Mouse (Mus musculus): ENCODE measurements around the gene Agr2. TPM values are rescaled to one million over a fixed set of nuclear protein-coding genes. Genes with fewer than 3 reads are reported as not detected.

Gene Agr2
- polyA plus RNA-seq (2016; fragmentation: Nextera tagmentation; extraction: Ambion mirVana), result not detected in 2 replicates

DNA sequence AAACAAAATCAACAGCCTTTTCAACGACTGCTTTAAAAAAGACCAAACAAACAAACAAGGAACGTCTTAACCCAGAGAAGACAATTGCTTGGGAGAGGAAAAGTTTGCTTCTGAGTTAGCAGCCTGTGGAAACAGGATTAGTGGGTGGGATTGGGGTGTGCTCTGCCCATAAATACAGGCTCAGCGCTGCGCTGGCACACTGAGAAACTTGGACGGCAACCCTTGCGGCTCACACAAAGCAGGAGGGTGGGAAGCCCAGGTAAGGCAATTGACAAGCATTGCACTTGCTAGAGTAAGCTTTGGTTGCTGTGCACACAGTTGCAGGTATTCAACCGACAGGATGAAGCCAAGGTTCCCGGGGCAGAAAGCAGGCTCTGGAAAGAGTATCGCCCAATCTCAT is at the start of gene Agr2:
TSS of gene Agr2 (plus strand) at position 197 of the 400 bp plus-strand sequence.
- no peak within 1 kb of the TSS for H3K9ac ChIP-seq
- no peaks in the 10 kb centered on the region for H3K4me1 ChIP-seq
- H3K27ac ChIP-seq, result no peak within 1 kb of the TSS
- H3K36me3 ChIP-seq, result no peaks in the 10 kb centered on the region
- no peak for ATAC-seq
- WGBS (ENCODE audit: insufficient replicate concordance), result 60% methylated on average over 9 of the region's 9 CpGs
- H3K4me2 ChIP-seq, result no peak within 1 kb of the TSS
- H3K9me3 ChIP-seq (replicated peaks), result no peaks in the 10 kb centered on the region
- no peak within 1 kb of the TSS for H3K4me3 ChIP-seq
- no peaks in the 10 kb centered on the region for H3K27me3 ChIP-seq (replicated peaks)

DNA sequence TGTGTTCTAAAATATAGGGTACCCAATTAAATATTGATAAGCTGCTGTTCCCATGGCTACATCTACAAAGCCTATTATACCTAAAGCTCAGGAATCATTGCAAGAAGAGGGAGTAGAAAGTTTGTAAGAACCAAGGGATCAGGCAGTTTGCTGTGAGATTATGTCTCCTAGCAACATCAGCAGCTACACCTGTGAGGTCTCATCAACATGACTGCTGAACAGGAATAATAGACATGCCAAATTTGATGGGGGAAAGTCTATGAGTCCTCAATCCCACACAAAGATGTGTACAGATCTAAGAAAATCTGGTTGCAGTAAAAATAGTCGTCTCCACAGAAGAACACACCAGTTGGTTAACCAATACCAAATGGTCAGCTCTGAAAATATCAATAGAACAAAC is 41.0 kb upstream of the Agr2 start:
- Histone ChIP-seq H3K9me3 (replicated peaks) (no peaks in the 10 kb centered on the region), H3K36me3 (no peaks in the 10 kb centered on the region), H3K4me2 (no peak overlapping the region), H3K4me1 (no peaks in the 10 kb centered on the region), H3K27me3 (replicated peaks) (no peaks in the 10 kb centered on the region), H3K4me3 (no peak overlapping the region), H3K27ac (no peak overlapping the region), H3K9ac (no peak overlapping the region)
- ATAC-seq, result no peak
- 49% methylated on average over 1 of the region's 1 CpGs for WGBS (ENCODE audit: insufficient replicate concordance)

DNA sequence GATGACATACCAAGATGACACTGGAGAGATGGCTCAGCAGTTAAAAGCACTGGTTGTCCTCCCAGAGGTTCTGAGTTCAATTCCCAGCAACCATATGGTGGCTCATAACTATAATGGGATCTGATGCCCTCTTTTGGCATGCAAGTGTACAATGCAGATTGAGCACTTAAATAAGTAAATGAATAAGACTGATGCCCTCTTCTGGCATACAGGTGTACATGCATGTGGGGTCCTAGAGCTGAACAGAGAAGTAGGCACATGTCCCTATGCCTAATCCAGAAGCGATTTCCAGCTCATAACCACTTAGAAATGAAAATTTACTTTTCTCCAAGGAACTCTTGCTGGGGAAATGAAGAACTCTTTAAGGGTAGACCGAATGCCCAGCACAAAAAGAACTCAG is 35.5 kb upstream of the Agr2 start:
- Histone ChIP-seq H3K36me3 (no peaks in the 10 kb centered on the region), H3K27me3 (replicated peaks) (no peaks in the 10 kb centered on the region), H3K4me2 (no peak overlapping the region), H3K4me1 (no peaks in the 10 kb centered on the region), H3K27ac (no peak overlapping the region), H3K9me3 (replicated peaks) (no peaks in the 10 kb centered on the region), H3K9ac (no peak overlapping the region), H3K4me3 (no peak overlapping the region)
- ATAC-seq, result no peak
- WGBS (ENCODE audit: insufficient replicate concordance), result 42% methylated on average over 2 of the region's 2 CpGs

DNA sequence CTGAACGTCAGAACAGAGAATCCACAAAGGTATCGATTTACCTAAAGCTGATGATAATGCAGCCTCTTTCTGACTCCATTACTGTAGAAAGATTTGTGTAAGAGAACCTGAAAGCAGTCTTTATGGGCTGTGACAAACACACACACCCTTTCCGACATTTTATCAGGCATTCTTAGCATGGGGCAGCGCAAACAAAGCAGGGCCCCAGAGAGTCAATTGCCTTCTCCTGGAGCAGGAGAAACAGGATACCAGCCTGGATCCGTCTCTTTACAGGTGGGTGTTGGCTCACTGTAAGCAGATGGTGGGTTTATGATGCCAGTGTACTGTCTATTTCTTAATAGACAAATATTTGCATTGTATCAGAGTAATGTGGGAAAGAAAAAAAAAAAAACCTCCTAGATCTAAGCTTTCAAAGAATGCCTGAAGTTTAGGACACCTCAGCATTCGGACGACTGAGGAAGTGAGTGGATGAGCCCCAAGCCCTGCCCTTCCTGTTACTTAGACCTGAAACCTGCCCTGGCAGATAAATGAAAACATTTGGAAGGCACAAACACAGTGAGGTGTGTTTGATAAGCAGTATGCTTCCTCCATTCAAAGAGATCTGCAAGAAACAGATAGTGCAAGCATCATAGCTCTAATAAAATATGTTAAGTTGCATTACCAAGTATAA is 26.5 kb upstream of the Agr2 start:
- 31% methylated on average over 7 of the region's 7 CpGs for WGBS (ENCODE audit: insufficient replicate concordance)
- Histone ChIP-seq H3K4me1 (peaks cover 20% of the 10 kb centered on the region), H3K9ac (no peak overlapping the region), H3K4me3 (no peak overlapping the region), H3K27ac (no peak overlapping the region), H3K9me3 (replicated peaks) (no peaks in the 10 kb centered on the region), H3K27me3 (replicated peaks) (no peaks in the 10 kb centered on the region), H3K4me2 (peak overlapping the region; percentile 32), H3K36me3 (no peaks in the 10 kb centered on the region)
- ATAC-seq, result peak; percentile 83

DNA sequence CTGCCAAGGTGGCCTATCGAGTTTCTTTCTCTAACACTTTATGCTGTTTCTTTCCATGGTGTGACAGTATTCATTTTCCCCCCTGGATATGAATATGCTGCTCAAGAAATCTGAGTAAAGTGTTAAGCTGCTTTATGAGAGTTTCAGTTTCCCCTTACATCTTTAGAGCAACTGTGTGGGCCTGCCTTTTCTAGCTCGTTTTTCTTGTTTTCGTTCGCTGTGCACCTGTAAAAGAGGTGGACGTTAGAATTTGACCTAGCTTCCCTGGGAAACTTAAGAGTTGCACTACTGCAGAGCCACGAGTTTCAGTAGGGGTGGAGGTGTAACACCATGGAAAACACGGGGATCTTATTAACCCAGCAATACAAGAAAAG is 26.0 kb upstream of the Agr2 start:
- 55% methylated on average over 7 of the region's 7 CpGs for WGBS (ENCODE audit: insufficient replicate concordance)
- Histone ChIP-seq H3K4me2 (peak overlapping the region; percentile 32), H3K9ac (no peak overlapping the region), H3K36me3 (no peaks in the 10 kb centered on the region), H3K9me3 (replicated peaks) (no peaks in the 10 kb centered on the region), H3K27ac (no peak overlapping the region), H3K27me3 (replicated peaks) (no peaks in the 10 kb centered on the region), H3K4me3 (no peak overlapping the region), H3K4me1 (peaks cover 20% of the 10 kb centered on the region)
- no peak for ATAC-seq

DNA sequence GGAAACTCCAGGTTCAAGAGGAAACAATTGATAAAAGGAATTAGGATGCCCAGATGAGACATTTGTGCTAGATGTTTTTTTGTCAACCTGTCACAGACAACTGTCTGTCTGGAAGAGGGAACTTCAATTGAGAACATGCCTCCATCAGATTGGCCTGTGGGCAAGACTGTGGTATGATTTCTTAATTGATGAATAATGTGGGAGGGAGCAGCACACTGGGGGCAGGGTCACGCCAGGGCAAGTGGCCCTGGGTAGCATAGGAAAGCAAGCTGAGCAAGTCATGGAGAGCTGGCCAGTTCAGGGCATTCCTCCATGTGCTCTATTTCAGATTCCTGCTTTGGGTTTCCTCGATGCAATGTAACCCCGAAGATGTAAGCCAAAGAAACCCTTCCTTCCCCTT is 16.8 kb upstream of the Agr2 start:
- WGBS (ENCODE audit: insufficient replicate concordance), result 45% methylated on average over 3 of the region's 3 CpGs
- ATAC-seq, result no peak
- no peak overlapping the region for H3K9ac ChIP-seq
- no peaks in the 10 kb centered on the region for H3K9me3 ChIP-seq (replicated peaks)
- no peaks in the 10 kb centered on the region for H3K4me1 ChIP-seq
- no peak overlapping the region for H3K4me3 ChIP-seq
- H3K27ac ChIP-seq, result no peak overlapping the region
- no peak overlapping the region for H3K4me2 ChIP-seq
- no peaks in the 10 kb centered on the region for H3K36me3 ChIP-seq
- H3K27me3 ChIP-seq (replicated peaks), result no peaks in the 10 kb centered on the region

DNA sequence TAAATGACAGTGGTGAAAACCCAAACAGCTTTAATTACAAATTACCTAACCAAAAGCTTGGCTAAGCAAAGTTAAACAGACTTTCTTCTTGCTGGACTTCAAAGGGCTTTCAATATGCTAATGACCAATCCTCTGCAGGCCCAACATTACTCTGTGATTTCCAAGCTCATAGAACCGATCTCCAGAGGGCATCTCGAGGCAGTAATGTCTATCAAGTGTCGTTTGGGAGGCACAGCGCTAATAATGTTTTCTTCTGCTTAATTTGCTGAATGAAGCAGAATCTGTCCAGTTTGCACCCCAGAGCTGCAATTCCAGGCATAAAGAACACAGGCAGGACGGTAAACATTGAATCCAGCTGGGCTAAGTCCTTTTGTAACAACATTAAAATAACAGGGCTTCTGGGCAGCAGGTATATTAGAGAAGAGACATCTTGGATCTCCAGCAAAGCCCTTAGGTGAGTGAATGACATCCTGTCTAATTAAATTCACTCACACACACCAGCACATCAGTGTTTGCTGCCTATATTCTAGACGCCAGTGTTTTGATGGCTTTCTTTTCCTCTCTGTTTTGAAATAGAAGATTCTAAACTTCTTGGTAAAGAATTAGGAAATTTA is 15.0 kb upstream of the Agr2 start:
- no peak for ATAC-seq
- no peak overlapping the region for H3K27ac ChIP-seq
- 47% methylated on average over 6 of the region's 6 CpGs for WGBS (ENCODE audit: insufficient replicate concordance)
- no peak overlapping the region for H3K9ac ChIP-seq
- H3K4me3 ChIP-seq, result no peak overlapping the region
- H3K9me3 ChIP-seq (replicated peaks), result no peaks in the 10 kb centered on the region
- H3K27me3 ChIP-seq (replicated peaks), result no peaks in the 10 kb centered on the region
- no peaks in the 10 kb centered on the region for H3K36me3 ChIP-seq
- peaks cover 9% of the 10 kb centered on the region for H3K4me1 ChIP-seq
- no peak overlapping the region for H3K4me2 ChIP-seq

DNA sequence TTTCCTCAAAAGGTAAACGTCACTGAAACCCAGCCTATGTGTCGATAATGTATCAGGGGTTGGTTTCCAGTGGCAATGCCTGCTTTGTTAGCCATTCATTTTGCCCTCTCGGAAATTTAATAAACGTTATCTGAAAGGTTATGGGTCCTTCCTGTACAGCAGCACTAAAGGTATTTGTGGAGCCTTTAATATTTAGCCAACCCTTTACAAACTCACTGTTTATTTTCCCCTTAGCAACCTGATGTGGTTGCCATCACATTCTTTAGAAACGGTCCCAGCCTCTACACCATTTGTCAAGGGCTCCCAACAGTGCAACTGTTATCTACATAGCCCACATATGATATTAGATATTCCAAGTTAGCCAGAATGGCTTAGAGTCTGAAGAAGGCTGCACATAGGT is 13.1 kb upstream of the Agr2 start:
- no peaks in the 10 kb centered on the region for H3K27me3 ChIP-seq (replicated peaks)
- H3K9me3 ChIP-seq (replicated peaks), result no peaks in the 10 kb centered on the region
- peaks cover 9% of the 10 kb centered on the region for H3K4me1 ChIP-seq
- no peaks in the 10 kb centered on the region for H3K36me3 ChIP-seq
- no peak overlapping the region for H3K4me2 ChIP-seq
- WGBS (ENCODE audit: insufficient replicate concordance), result 64% methylated on average over 5 of the region's 5 CpGs
- ATAC-seq, result no peak
- H3K27ac ChIP-seq, result no peak overlapping the region
- no peak overlapping the region for H3K9ac ChIP-seq
- H3K4me3 ChIP-seq, result no peak overlapping the region

DNA sequence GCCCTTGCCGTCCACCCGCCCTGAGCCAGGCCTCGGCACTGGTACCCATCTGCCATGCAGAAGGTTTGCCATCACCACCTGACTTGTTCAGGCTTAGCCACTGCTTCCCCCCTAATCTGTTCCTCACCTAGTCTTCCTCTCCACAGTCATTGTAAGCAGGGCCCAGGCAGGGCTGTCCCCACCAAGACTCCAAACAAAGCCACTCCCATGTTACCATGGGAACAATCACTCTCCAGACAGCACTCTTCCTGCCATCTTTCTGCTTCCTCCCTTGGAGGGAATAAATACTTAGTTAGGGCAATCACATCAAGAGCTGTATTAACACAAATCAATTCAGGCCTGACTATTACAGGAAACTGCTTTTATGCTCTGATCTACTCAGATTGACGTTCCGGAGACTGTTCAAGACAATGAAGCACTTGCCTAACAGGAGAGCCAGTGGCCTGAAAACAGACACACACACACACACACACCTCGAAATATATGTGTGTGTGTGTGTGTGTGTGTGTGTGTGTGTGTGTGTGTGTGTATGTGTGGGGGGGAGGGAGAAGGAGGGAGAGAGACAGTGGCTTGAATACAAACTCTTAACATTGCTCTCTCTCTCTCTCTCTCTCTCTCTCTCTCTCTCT is 10.9 kb upstream of the Agr2 start:
- peak; percentile 89 for ATAC-seq
- Histone ChIP-seq H3K9me3 (replicated peaks) (no peaks in the 10 kb centered on the region), H3K36me3 (no peaks in the 10 kb centered on the region), H3K4me2 (no peak overlapping the region), H3K4me3 (no peak overlapping the region), H3K9ac (no peak overlapping the region), H3K27me3 (replicated peaks) (no peaks in the 10 kb centered on the region), H3K4me1 (peaks cover 9% of the 10 kb centered on the region), H3K27ac (no peak overlapping the region)
- whole genome bisulfite sequencing (ENCODE audit: insufficient replicate concordance), result 19% methylated on average over 6 of the region's 6 CpGs

DNA sequence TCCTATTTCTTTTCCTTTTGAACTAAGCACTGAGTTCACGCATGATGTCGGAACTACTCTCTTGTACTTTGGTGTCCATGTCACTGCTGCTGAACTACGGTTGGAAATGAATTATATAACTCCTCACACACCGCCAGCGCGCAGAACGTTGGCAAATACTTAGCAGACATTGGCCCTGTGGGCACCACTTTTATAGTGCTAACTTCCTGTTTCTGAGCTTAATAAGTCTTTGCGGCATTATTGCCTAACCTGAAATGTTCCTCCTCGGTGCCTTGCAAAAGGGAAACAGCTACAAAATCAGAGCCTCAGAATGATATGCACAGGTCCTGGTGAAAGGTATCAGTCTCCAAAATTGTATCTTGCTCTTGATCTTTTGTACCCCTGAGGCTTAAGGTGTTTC is 9.2 kb upstream of the Agr2 start:
- ATAC-seq, result no peak
- no peaks in the 10 kb centered on the region for H3K27me3 ChIP-seq (replicated peaks)
- H3K27ac ChIP-seq, result no peak overlapping the region
- H3K9me3 ChIP-seq (replicated peaks), result no peaks in the 10 kb centered on the region
- WGBS (ENCODE audit: insufficient replicate concordance), result 67% methylated on average over 9 of the region's 9 CpGs
- H3K4me1 ChIP-seq, result peaks cover 9% of the 10 kb centered on the region
- H3K36me3 ChIP-seq, result no peaks in the 10 kb centered on the region
- H3K9ac ChIP-seq, result no peak overlapping the region
- no peak overlapping the region for H3K4me3 ChIP-seq
- no peak overlapping the region for H3K4me2 ChIP-seq

DNA sequence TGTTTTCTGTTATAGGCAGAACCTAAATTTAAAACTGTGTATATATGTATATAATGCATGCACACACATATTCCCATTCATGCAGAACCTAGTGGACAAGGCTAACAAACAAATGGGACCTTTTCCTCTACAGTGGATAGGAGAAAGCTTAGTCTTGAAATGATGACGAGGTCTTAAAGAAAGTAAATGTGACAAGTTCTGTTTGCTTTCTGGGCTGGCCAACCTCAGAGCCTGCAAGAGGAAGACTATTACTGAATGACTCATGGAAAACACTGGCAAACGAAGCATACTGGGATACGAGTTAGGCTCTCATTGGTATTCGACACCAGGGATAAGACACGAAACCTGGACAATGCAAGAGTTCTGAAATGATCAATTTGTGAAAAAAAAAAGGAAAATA is 8.0 kb upstream of the Agr2 start:
- Histone ChIP-seq H3K36me3 (no peaks in the 10 kb centered on the region), H3K27ac (no peak overlapping the region), H3K27me3 (replicated peaks) (no peaks in the 10 kb centered on the region), H3K9me3 (replicated peaks) (no peaks in the 10 kb centered on the region), H3K4me1 (peaks cover 9% of the 10 kb centered on the region), H3K4me2 (no peak overlapping the region), H3K9ac (no peak overlapping the region), H3K4me3 (no peak overlapping the region)
- WGBS (ENCODE audit: insufficient replicate concordance), result 84% methylated on average over 5 of the region's 5 CpGs
- ATAC-seq, result no peak

DNA sequence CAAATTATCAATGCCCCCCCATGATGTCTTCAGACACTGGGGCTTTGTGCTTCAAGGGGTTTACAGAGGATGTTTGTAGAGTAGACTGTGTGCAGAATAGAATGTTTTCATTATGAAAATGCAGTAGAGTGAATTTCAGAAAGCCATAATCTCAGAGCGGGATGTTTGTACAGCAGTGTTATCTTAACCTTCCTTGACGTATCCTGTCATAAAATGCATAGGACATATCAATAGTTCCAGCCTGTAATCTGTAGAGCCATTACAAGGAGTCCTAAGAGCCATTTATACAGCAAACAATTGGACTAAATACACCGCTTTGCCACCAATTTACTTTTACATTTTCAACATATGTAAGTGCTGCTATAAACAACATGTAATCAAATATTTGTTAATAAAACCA is 876 bp downstream of the Agr2 start:
- H3K27ac ChIP-seq, result no peak overlapping the region
- H3K4me2 ChIP-seq, result no peak overlapping the region
- H3K9ac ChIP-seq, result no peak overlapping the region
- no peak for ATAC-seq
- no peak overlapping the region for H3K4me3 ChIP-seq
- H3K9me3 ChIP-seq (replicated peaks), result no peaks in the 10 kb centered on the region
- H3K36me3 ChIP-seq, result no peaks in the 10 kb centered on the region
- no peaks in the 10 kb centered on the region for H3K27me3 ChIP-seq (replicated peaks)
- H3K4me1 ChIP-seq, result no peaks in the 10 kb centered on the region
- 54% methylated on average over 3 of the region's 3 CpGs for WGBS (ENCODE audit: insufficient replicate concordance)
